Mouse (Mus musculus) small intestine, adult 2 months (tissue): ENCODE data around the gene Pik3c2b.
"Not testable (repeated sequence)": the region's sequence is repeated elsewhere in the genome, so short reads cannot be mapped to it uniquely, and the experiment has no call there.

Source experiments
- CTCF ChIP-seq: fragments of 200-500 bp; IDR thresholded peaks from 2 replicates; pipeline ENCODE4 v1.5.1; 2012; ENCODE audit warnings: low read depth, mild to moderate bottlenecking, control low read depth, inconsistent platforms, low read length, moderate library complexity, mixed read lengths; ENCODE audit not compliant: insufficient replicate concordance, insufficient read length; ENCODE audit errors: extremely low read depth
- POLR2A ChIP-seq: fragments of 200-500 bp; IDR thresholded peaks from 2 replicates; pipeline ENCODE4 v1.6.1; 2012; ENCODE audit warnings: low read depth, mild to moderate bottlenecking, control low read depth, inconsistent platforms, low read length, moderate library complexity

- not testable (repeated sequence) for TF ChIP-seq POLR2A, CTCF
These were observed 10.8 kb upstream of the Pik3c2b start for GRCm38 (mm10) chr1:133034682-133035081.
